Mouse (Mus musculus): ENCODE measurements around the gene Snap23.

The Snap23 gene

DNA sequence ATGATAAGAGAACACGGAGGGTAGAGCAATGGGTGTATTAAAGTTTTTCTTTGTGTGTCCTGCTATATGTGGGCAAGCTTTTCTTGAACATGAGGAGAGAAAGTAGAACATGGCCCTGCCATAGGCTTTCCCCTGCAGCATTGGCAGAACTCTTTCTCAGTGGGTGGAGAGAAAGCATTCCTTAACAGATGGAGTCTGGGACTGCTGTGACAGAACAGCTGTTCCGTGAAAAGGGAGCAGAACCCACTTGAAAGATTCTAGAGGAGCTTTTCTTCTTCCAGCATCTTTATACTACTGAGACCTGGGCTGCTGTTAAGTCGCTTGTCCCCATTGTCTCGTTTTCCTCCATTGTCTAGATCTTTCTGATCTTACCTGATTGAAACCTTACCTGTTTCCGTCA, 22.3 kb downstream of the Snap23 start:
- WGBS, result 50% methylated on average over 5 of the region's 5 CpGs

GRCm38 (mm10) chr2:120592227-120592626, 24.8 kb downstream of the Snap23 start:
- WGBS, result 71% methylated on average over 1 of the region's 1 CpGs

- WGBS, result 57% methylated on average over 2 of the region's 2 CpGs
Observed at GRCm38 (mm10) chr2:120597734-120598133, 30.3 kb downstream of the Snap23 start.

DNA sequence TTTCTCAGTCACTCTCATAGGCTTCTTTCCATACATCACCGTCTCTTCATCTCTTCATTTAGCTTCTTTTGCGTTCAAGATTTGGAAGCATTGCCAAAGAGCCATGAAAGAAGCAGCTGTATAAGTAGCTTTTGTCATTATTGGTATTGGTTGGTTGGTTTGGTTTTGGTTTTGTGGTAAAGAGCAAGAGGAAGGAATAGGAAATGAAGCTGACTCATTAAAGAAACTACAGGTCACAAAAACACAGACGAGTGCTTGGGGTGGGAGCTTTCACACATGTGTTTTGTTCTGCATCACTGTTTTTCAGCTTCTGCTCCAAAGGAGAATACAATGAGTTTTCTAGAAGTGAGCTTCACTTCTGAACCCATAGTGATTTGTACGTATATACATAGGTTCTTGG, 32.0 kb downstream of the Snap23 start:
- 63% methylated on average over 4 of the region's 4 CpGs for WGBS

GRCm38 (mm10) chr2:120606021-120606690, 38.7 kb downstream of the Snap23 start:
- 60% methylated on average over 6 of the region's 6 CpGs for WGBS

DNA sequence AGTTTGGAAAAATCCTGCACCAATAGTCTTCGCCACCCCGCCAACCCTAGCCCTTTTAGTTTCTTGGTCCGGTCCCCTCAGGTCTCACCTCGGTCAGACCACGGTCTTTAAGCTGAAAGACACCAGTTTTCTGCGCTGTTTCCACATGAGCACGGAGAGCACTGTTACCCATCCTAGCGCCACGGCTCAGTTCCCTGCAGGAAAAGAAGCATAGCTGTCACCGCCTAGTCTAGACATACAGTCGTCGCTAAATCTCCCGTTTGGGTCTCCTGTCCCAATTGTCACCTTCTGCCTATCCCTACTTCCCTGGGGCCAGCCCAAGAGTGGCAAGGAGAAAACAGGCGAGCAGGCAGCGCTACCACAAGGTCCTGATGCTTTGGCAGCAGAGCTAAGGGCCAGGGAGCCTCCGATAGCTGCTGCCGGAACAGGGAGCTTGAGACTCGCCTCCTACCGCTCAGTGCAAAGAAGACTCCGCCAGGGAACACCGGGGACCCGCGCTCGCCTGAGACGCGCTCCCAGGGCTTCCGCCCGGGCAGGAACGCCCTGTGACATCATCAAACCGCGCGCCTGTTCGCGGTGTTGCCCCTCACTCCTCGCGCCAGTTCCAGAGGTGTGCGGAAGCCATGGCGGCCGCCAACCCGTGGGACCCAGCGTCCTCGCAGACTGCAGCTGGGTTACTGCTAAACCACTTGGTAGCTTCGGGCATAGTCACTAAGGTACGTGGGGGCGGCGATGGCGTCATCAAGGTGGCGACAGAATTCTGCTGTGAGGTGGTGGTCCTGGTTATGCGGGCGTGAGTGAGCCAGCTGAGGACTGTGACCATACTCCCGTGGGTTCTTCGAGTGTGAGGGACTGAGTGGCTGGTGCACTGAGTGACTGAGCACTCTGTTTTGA, 41.6 kb downstream of the Snap23 start, which contains the start of the genes Haus2 and Lrrc57:
Gene Haus2 (plus strand): TSS at position 554 of the 894 bp plus-strand sequence.
Gene Lrrc57 (minus strand): TSS at position 691 of the 894 bp plus-strand sequence.
- under 1% methylated on average over 52 of the region's 52 CpGs for WGBS

DNA sequence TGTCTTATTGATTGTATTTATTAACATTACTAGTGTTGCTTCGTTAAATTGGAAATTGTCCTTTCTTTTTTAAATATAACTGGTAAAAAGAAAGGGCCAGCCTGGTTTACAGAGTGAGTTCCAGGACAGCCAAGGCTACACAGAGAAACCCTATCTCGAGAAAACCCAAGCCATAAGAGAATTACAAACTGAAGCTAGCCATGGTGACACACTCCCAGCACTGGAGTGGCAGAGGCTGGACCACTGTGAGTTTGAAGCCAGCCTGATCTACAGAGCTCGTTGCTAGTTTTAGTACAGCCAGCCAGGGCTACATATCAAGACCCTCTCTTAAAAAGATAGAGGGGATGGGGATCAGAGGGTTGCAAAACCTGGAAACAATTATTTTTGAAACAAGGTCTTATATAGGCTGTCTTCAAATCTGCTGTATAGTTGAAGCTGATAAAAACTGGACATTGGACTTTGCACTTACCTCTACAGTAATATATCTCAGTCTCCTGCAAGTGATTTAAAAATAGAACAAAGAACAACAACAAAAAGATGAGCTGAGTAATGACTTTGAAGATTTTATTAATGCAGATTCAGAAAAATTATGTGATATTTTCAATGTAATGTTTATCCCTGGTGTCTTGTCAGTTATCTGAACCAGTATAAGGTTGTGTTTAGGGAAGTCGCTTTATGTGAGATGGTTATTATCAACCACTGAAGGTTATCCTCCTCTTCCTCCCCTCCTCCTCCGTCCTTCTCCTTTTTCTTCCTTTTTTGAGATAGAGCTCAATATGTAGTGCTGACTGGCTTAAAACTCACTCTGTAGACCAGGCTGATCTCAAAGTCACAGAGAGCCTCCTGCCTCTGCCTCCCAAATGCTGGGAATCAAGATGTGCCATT, 49.0 kb downstream of the Snap23 start:
- WGBS, result 88% methylated on average over 5 of the region's 5 CpGs

- 100% methylated on average over 1 of the region's 1 CpGs for WGBS
Observed at GRCm38 (mm10) chr2:120619538-120619937, 52.1 kb downstream of the Snap23 start.

GRCm38 (mm10) chr2:120628076-120628865, 60.8 kb downstream of the Snap23 start:
- 20% methylated on average over 10 of the region's 10 CpGs for WGBS

DNA sequence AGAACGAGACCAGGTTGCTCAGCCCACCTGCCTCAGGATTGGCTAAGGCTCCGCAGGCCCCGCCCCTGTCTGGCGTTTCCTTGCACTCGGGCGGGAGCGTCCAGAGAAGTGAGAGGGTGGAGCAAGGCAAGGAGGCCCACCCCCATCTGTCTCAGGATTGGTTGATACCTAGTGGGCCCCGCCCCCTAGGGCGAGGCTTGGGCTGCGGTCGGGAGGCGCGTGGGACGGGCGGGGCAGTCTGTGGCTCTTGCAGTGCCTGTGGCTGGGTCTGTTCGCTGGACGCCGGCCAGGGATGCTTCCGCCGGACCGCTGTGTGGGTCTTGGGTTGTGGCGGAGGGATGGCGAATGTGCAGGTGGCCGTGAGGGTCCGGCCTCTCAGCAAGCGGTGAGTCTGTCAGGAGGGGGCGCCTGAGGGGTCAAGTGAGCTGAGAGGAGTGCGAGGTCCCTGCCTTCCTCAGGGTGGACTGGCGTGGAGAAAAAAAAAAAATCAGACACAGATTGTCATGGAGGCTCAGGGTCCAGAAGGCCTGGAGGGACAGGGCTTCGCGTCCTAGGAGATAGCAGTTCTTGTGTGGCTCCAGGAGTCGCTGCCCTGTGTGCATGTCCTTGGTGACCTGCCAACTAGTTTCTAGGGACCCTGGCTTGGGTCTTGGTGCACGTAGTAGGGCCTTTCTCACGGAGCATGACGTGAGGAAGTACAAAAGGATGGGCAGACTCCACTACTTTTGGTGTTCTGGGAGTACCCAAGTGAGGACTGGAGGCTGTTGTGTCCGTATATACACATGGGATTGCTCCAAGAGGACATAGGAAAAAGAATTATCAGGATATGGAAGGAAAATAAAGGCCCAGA, 61.6 kb downstream of the Snap23 start, which contains the start of gene Stard9:
Gene Stard9 (plus strand): TSS at position 236 of the 850 bp plus-strand sequence.
- WGBS, result under 1% methylated on average over 36 of the region's 36 CpGs

GRCm38 (mm10) chr2:120630246-120630645, 62.8 kb downstream of the Snap23 start:
- 66% methylated on average over 2 of the region's 2 CpGs for WGBS

GRCm38 (mm10) chr2:120630655-120631054, 63.2 kb downstream of the Snap23 start:
- 43% methylated on average over 2 of the region's 2 CpGs for WGBS

DNA sequence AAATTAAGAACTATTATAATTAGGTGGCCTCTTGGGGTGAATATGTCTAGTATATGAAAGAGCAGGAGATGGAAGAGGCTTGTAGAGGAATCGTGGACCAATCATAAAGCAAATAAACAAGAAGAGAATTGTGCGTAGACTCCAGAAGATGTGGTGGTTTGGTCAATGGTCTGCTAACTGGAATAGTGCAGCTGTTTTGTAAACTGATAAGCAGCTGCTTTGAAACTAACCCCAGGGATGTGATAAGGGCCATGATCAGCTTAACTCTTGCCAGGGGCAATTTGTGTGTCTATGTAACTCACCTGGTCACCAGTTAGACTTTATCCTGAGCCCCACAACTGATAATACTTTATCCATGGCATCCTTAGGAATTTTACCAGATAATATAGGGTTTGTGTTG, 64.0 kb downstream of the Snap23 start:
- WGBS, result 77% methylated on average over 2 of the region's 2 CpGs

DNA sequence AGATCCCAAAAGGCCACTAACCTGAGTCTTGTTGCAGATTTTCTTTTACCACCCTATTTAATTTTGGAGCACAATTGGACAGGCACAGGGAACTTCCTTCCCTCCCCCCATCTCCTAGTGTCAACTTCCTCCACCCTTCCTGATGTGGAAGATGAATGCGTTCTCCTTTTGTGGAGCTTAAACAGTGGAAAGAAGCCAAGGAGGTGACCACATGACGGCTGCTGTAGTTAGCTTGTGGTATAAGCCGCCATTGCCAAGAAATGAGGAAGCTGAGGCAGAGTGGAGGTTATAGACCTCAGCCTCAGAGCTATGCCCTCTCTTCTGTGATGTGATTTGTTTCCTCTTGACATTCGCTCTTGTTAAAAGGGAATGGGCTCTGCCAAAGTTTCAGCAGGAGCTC, 64.5 kb downstream of the Snap23 start:
- 56% methylated on average over 4 of the region's 4 CpGs for WGBS

DNA sequence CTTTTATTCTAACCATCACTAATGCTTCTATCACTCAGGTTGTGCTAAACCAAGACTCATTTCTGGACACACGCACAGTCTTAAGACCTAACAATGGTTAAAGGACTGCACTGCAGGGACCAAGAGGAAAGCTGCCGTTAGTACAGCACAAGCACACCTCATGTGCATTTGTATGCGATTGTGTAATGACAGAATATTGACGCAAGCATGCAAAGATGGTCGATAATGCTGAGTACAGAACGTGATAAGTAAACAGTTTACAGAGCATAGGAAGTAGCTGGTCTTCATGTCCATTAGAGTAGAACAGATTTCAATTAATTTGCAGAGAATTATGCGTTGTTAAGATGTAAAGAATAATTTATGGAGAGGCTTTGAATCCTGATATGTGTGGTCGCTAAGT, 73.4 kb downstream of the Snap23 start:
- 93% methylated on average over 8 of the region's 8 CpGs for WGBS

DNA sequence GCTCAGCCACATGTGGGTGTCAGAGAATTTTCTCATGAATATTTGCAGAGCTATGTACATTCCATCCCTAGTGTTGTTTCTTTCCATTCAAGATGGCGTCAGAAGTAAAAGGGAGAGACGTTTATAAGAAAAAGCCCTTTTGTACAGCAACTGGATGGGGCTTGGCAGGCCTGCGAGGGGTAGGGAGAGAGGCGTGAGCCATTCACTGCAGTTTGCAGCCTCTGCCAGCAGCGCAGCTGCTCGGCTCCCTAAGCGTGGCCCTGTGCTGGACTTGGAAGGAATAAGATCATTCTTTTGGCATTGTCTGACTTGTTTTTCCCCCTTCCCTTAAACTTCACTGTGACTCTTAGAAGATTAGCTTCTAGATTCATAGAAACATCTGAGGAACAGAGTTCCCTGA, 76.4 kb downstream of the Snap23 start:
- 47% methylated on average over 7 of the region's 7 CpGs for WGBS

GRCm38 (mm10) chr2:120646777-120647176, 79.3 kb downstream of the Snap23 start:
- 64% methylated on average over 4 of the region's 4 CpGs for WGBS
